Mouse (Mus musculus): ENCODE measurements around the gene Pld1.
A peak's percentile ranks its signal among the peaks of the same experiment; 100 is the strongest.

Pld1 gene

GRCm38 (mm10) chr3:28165598-28165997, 227.1 kb downstream of the Pld1 start:
- peak; percentile 69 for DNase-seq

DNA sequence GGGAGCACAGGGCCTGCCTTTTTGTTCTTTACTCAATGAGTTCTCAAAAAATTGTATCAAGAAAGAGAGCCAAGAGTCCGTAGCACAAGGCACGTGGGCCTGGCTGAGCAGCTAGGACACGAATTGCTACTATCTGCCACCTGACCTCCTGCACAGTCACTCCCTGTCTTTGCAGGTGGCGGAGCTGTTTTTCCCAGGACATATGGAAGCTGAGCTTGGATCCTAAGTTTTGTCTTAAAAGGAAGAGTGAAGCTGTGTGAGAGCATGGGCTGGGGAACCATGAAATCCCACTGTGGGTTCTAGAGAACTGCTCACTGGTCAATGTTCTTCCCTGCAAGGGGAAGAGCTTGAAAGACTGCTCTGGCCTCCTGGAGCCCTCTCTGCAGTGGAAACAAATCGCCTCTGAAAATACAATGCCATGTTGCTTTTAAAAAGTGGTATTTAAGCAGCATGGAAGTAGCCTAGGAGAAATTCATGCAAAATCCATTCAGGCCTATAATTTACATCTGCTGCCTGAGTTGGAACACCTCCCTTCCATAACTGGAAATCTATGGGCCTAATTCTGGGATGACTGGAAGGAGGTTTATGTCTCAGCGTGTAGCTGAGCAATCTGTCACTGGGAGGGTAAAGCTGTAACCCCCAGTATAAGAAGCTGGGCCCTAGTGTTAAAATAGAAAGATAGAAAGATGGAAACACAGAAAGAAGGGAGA, 229.5 kb downstream of the Pld1 start:
- peak; percentile 34 for DNase-seq

DNA sequence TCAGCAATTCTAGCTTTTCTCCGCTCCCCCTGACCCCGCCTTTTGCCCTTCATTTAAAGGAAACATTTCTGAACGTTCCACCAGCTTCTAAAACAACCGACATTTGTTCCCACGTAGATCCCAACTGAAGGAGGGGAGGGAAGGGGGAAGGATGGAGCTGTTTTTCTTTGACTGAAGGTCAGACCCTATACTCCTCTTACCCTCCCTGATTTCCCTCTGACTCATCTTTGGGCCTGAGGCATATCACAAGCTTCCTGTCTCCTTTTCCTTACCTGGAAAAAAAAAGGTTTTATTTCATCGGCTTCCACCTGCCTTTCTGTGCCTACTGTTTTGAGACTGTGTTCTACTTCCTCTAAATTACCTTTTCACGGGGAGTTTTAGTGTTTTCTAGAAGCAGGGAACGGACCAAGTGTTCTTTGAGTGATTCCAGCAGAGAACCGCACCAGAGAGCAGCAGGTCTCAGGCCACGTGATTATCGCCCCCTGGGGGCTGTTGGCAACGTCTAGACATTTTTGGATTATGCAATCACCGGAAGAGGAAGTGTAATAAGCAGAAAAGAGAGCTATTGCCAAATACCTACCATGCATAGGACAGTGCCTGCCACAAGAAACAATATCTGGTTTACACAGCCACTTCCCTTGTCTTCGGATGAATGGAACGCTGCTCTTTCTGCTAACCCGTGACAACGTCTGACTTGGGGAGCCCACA, 232.6 kb downstream of the Pld1 start:
- DNase-seq = peak; percentile 79

GRCm38 (mm10) chr3:28175997-28176967, 237.8 kb downstream of the Pld1 start:
- DNase-seq = peak; percentile 63

GRCm38 (mm10) chr3:28178333-28178732, 239.8 kb downstream of the Pld1 start:
- no peak for DNase-seq

All from cerebellum, adult 8-10 months (tissue).